Mouse (Mus musculus): ENCODE data around the gene Fut2. TPM values are rescaled to one million over a fixed set of nuclear protein-coding genes. Genes with fewer than 3 reads are reported as not detected.

Gene Fut2
- polyA plus RNA-seq, 1 experiment from 2014 or later = 0.08 TPM

DNA sequence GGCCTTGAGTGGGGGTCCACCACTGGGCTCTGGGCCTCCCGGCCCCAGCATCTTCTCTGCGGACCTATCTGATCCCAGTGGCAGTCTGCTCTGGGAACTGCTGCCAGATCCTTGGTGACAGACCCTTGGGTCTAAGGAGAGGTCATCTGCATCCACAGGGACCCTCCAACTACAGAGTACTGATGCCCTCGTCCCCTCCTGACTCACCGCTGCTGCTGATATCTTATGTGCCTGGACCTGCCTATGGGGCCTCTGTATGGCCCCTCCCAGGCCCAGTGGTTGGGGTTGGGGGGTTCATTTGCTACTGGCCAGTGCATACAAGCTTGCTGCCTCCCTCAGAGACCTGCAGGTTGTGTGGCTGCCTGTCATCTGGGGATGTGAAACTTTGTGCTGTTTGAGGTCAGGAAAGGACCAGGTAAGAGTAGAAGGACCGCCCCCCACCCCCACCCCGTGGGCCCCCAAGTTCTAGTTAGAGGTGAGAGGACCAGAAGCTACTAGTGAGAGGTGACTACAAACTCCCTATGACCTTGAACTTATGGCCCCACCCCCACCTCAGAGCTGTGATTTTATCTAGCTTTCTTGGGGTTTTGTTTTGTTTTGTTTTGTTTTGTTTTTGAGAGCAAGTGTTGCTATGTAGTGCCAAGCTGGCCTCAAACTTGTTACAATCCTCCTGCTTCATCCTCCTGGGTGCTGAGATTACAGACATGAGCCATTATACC is 21.2 kb downstream of the Fut2 start:
- ATAC-seq (replicated peaks; ENCODE audit: low FRiP score) = no peak
- no peak overlapping the region for H3K27ac ChIP-seq (ENCODE audit: low read depth, low read length)
- WGBS = 62% methylated on average over 6 of the region's 6 CpGs

DNA sequence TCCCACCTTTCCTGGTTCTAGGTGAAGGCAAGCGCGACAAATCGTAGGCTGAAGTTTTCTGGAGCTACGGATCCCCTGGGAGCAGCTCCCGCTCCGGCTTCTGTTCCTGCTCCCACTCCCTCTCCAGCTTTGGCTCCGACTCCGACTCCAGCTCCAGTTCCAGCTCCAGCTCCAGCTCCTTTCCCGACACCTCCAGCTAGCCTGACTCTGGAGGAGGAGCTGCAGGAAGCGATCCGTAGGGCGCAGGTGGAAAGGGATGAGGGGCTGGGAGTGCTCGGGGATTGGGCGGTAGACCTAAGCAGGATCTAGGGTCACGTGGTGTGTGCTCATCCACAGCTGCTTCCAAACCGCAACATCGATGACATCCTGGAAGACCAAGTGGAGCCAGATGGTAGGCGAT is 22.0 kb downstream of the Fut2 start:
- WGBS = 7% methylated on average over 18 of the region's 18 CpGs
- Histone ChIP-seq H3K27me3 (replicated peaks; ENCODE audit: control insufficient read depth, insufficient read depth, low read length) (peaks cover 4% of the 10 kb centered on the region; the same call in 1 of the 2 replicates), H3K36me3 (ENCODE audit: control insufficient read depth, insufficient read depth, low read length) (no peaks in the 10 kb centered on the region), H3K27ac (ENCODE audit: low read depth, low read length) (peak overlapping the region; percentile 46; the same call in 1 of the 2 replicates), H3K4me3 (ENCODE audit: low read depth, low read length) (peak overlapping the region; percentile 52), H3K4me1 (replicated peaks; ENCODE audit: control insufficient read depth, insufficient read depth, low read length) (peaks cover 12% of the 10 kb centered on the region; the same call in 1 of the 2 replicates), H3K4me2 (peak overlapping the region; percentile 84), H3K9ac (ENCODE audit: low read depth, low read length) (0 out of 2 replicates have a peak overlapping the region, but pooled peaks have one; percentile 12), H3K9me3 (ENCODE audit: control insufficient read depth, low read length) (no peaks in the 10 kb centered on the region)
- DNase-seq (ENCODE audit: low spot score) (no peak), ATAC-seq (replicated peaks; ENCODE audit: low FRiP score) (no peak)

More for the DNA sequence above, 21.2 kb downstream of the Fut2 start:
- peaks cover 12% of the 10 kb centered on the region; the same call in 1 of the 2 replicates for H3K4me1 ChIP-seq (replicated peaks; ENCODE audit: control insufficient read depth, insufficient read depth, low read length)
- H3K4me2 ChIP-seq = peak overlapping the region; percentile 84
- peaks cover 4% of the 10 kb centered on the region; the same call in 1 of the 2 replicates for H3K27me3 ChIP-seq (replicated peaks; ENCODE audit: control insufficient read depth, insufficient read depth, low read length)
- H3K4me3 ChIP-seq (ENCODE audit: low read depth, low read length) = no peak overlapping the region
- no peak overlapping the region for H3K9ac ChIP-seq (ENCODE audit: low read depth, low read length)
- H3K9me3 ChIP-seq (ENCODE audit: control insufficient read depth, low read length) = no peaks in the 10 kb centered on the region
- no peaks in the 10 kb centered on the region for H3K36me3 ChIP-seq (ENCODE audit: control insufficient read depth, insufficient read depth, low read length)
- DNase-seq (ENCODE audit: low spot score) = no peak

GRCm38 (mm10) chr7:45643441-45644178 is 22.6 kb downstream of the Fut2 start:
- Histone ChIP-seq H3K9ac (ENCODE audit: low read depth, low read length) (peak overlapping the region; percentile 64), H3K27me3 (replicated peaks; ENCODE audit: control insufficient read depth, insufficient read depth, low read length) (peaks cover 4% of the 10 kb centered on the region; the same call in 1 of the 2 replicates), H3K4me1 (replicated peaks; ENCODE audit: control insufficient read depth, insufficient read depth, low read length) (peaks cover 12% of the 10 kb centered on the region; the same call in 1 of the 2 replicates), H3K27ac (ENCODE audit: low read depth, low read length) (peak overlapping the region; percentile 46; the same call in 1 of the 2 replicates), H3K36me3 (ENCODE audit: control insufficient read depth, insufficient read depth, low read length) (no peaks in the 10 kb centered on the region), H3K4me3 (ENCODE audit: low read depth, low read length) (peak overlapping the region; percentile 52), H3K4me2 (peak overlapping the region; percentile 84), H3K9me3 (ENCODE audit: control insufficient read depth, low read length) (no peaks in the 10 kb centered on the region)
- peak; percentile 89 for DNase-seq (ENCODE audit: low spot score)
- WGBS = 3% methylated on average over 28 of the region's 28 CpGs
- ATAC-seq (replicated peaks; ENCODE audit: low FRiP score) = peak; percentile 88

- peak overlapping the region; percentile 64 for H3K9ac ChIP-seq (ENCODE audit: low read depth, low read length)
These were observed 23.5 kb downstream of the Fut2 start for GRCm38 (mm10) chr7:45642503-45643255.

DNA sequence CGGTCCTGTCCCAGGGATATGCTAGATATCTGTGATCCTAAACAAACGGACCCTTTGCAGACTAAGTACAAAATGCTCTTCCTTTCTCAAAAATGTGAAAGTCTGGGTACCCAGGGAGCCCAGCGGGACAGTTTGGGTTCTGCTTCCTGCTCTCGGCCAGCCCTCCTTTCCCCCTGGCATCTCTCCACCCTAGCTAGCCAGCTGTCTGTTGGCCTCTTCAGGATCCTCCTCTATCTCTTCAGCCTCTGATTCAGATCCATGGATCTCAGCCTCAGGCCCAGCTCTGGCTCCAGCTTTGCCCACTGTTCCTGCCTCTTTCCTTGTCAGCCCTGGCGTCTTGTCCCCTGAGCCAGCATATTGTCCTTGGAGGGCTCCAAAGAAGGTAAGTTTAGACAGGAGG is 24.1 kb downstream of the Fut2 start:
- H3K4me1 ChIP-seq (replicated peaks; ENCODE audit: control insufficient read depth, insufficient read depth, low read length) = peaks cover 14% of the 10 kb centered on the region; the same call in 1 of the 2 replicates
- WGBS = 75% methylated on average over 5 of the region's 5 CpGs
- no peaks in the 10 kb centered on the region for H3K9me3 ChIP-seq (ENCODE audit: control insufficient read depth, low read length)
- ATAC-seq (replicated peaks; ENCODE audit: low FRiP score) (no peak), DNase-seq (ENCODE audit: low spot score) (no peak)
- peaks cover 4% of the 10 kb centered on the region; the same call in 1 of the 2 replicates for H3K27me3 ChIP-seq (replicated peaks; ENCODE audit: control insufficient read depth, insufficient read depth, low read length)
- H3K9ac ChIP-seq (ENCODE audit: low read depth, low read length) = no peak overlapping the region
- no peaks in the 10 kb centered on the region for H3K36me3 ChIP-seq (ENCODE audit: control insufficient read depth, insufficient read depth, low read length)
- H3K4me2 ChIP-seq = no peak overlapping the region; the same call in 1 of the 2 replicates
- H3K4me3 ChIP-seq (ENCODE audit: low read depth, low read length) = no peak overlapping the region
- no peak overlapping the region for H3K27ac ChIP-seq (ENCODE audit: low read depth, low read length)

More at GRCm38 (mm10) chr7:45642503-45643255, 23.5 kb downstream of the Fut2 start:
- Histone ChIP-seq H3K36me3 (ENCODE audit: control insufficient read depth, insufficient read depth, low read length) (no peaks in the 10 kb centered on the region), H3K27ac (ENCODE audit: low read depth, low read length) (peak overlapping the region; percentile 53; the same call in 1 of the 2 replicates), H3K4me2 (peak overlapping the region; percentile 84), H3K4me3 (ENCODE audit: low read depth, low read length) (peak overlapping the region; percentile 52), H3K4me1 (replicated peaks; ENCODE audit: control insufficient read depth, insufficient read depth, low read length) (peaks cover 14% of the 10 kb centered on the region; the same call in 1 of the 2 replicates), H3K9me3 (ENCODE audit: control insufficient read depth, low read length) (no peaks in the 10 kb centered on the region), H3K27me3 (replicated peaks; ENCODE audit: control insufficient read depth, insufficient read depth, low read length) (peaks cover 4% of the 10 kb centered on the region; the same call in 1 of the 2 replicates)
- DNase-seq (ENCODE audit: low spot score) (no peak), ATAC-seq (replicated peaks; ENCODE audit: low FRiP score) (no peak)
- 49% methylated on average over 16 of the region's 16 CpGs for WGBS

GRCm38 (mm10) chr7:45641391-45642040 is 24.7 kb downstream of the Fut2 start:
- no peaks in the 10 kb centered on the region for H3K9me3 ChIP-seq (ENCODE audit: control insufficient read depth, low read length)
- H3K9ac ChIP-seq (ENCODE audit: low read depth, low read length) = no peak overlapping the region
- peaks cover 4% of the 10 kb centered on the region; the same call in 1 of the 2 replicates for H3K27me3 ChIP-seq (replicated peaks; ENCODE audit: control insufficient read depth, insufficient read depth, low read length)
- H3K4me1 ChIP-seq (replicated peaks; ENCODE audit: control insufficient read depth, insufficient read depth, low read length) = peaks cover 14% of the 10 kb centered on the region; the same call in 1 of the 2 replicates
- H3K4me3 ChIP-seq (ENCODE audit: low read depth, low read length) = no peak overlapping the region
- peak overlapping the region; percentile 5; the same call in 1 of the 2 replicates for H3K4me2 ChIP-seq
- 64% methylated on average over 17 of the region's 17 CpGs for WGBS
- no peak for ATAC-seq (replicated peaks; ENCODE audit: low FRiP score)
- H3K27ac ChIP-seq (ENCODE audit: low read depth, low read length) = no peak overlapping the region
- DNase-seq (ENCODE audit: low spot score) = no peak
- H3K36me3 ChIP-seq (ENCODE audit: control insufficient read depth, insufficient read depth, low read length) = peaks cover 3% of the 10 kb centered on the region; the same call in 1 of the 2 replicates

GRCm38 (mm10) chr7:45640191-45640957 is 25.8 kb downstream of the Fut2 start:
- H3K4me2 ChIP-seq = no peak overlapping the region
- ATAC-seq (replicated peaks; ENCODE audit: low FRiP score) = no peak
- peaks cover 14% of the 10 kb centered on the region; the same call in 1 of the 2 replicates for H3K4me1 ChIP-seq (replicated peaks; ENCODE audit: control insufficient read depth, insufficient read depth, low read length)
- peaks cover 4% of the 10 kb centered on the region; the same call in 1 of the 2 replicates for H3K27me3 ChIP-seq (replicated peaks; ENCODE audit: control insufficient read depth, insufficient read depth, low read length)
- WGBS = 77% methylated on average over 19 of the region's 19 CpGs
- H3K27ac ChIP-seq (ENCODE audit: low read depth, low read length) = no peak overlapping the region
- peaks cover 6% of the 10 kb centered on the region; the same call in 1 of the 2 replicates for H3K36me3 ChIP-seq (ENCODE audit: control insufficient read depth, insufficient read depth, low read length)
- no peaks in the 10 kb centered on the region for H3K9me3 ChIP-seq (ENCODE audit: control insufficient read depth, low read length)
- no peak overlapping the region for H3K9ac ChIP-seq (ENCODE audit: low read depth, low read length)
- no peak overlapping the region for H3K4me3 ChIP-seq (ENCODE audit: low read depth, low read length)
- no peak for DNase-seq (ENCODE audit: low spot score)
